Mouse (Mus musculus) ES-Bruce4 (cell line): ENCODE measurements around the gene Zfp592. TPM values are rescaled to one million over a fixed set of nuclear protein-coding genes. Genes with fewer than 3 reads are reported as not detected.

Experiments
- H3K27ac ChIP-seq: 2 replicates; pipeline ENCODE4 v1.5.1; 2012; ENCODE audit warnings: low read length, inconsistent platforms; ENCODE audit not compliant: insufficient read depth
- H3K27me3 ChIP-seq: 2 replicates; pipeline ENCODE4 v1.6.1; 2012; ENCODE audit warnings: mild to moderate bottlenecking, low read length, inconsistent platforms; ENCODE audit not compliant: control insufficient read depth, poor library complexity, insufficient read depth, severe bottlenecking
- H3K36me3 ChIP-seq: 2 replicates; pipeline ENCODE4 v1.6.1; 2012; ENCODE audit warnings: inconsistent platforms, mild to moderate bottlenecking, low read length, moderate library complexity; ENCODE audit not compliant: control insufficient read depth, poor library complexity, insufficient read depth, severe bottlenecking
- H3K4me1 ChIP-seq: one replicate; pipeline ENCODE4 v1.8.1; 2011; ENCODE audit warnings: low read length; ENCODE audit not compliant: control insufficient read depth, insufficient read depth
- H3K4me3 ChIP-seq: 2 replicates; pipeline ENCODE4 v1.5.1; 2011; ENCODE audit warnings: low read depth, mild to moderate bottlenecking, low read length
- H3K9ac ChIP-seq: 2 replicates; pipeline ENCODE4 v1.6.1; 2012; ENCODE audit warnings: low read depth, mild to moderate bottlenecking, inconsistent platforms; ENCODE audit not compliant: poor library complexity, severe bottlenecking
- H3K9me3 ChIP-seq: replicated peaks from 2 replicates; pipeline ENCODE4 v1.6.1; 2012; ENCODE audit warnings: mild to moderate bottlenecking, low read length, inconsistent platforms; ENCODE audit not compliant: control insufficient read depth, poor library complexity, insufficient read depth, severe bottlenecking
- CTCF ChIP-seq: IDR thresholded peaks from one replicate; pipeline ENCODE4 v1.8.1; 2011; ENCODE audit warnings: low read depth, low read length
- EP300 ChIP-seq: IDR thresholded peaks from 2 replicates; pipeline ENCODE4 v1.6.1; 2011; ENCODE audit warnings: low read depth, low read length; ENCODE audit not compliant: insufficient read depth
- POLR2A ChIP-seq: IDR thresholded peaks from one replicate; pipeline ENCODE4 v1.8.1; 2011; ENCODE audit warnings: low read length; ENCODE audit not compliant: insufficient read depth
- polyA plus RNA-seq: library from polyadenylated mRNA; stranded (reverse); fragments of >200 nt; gene quantifications from 2 replicates; pipeline ENCODE4 v1.2.4, GENCODE M21; 2011; ENCODE audit warnings: low read depth; ENCODE audit not compliant: missing spikeins, insufficient read depth, insufficient read length

The Zfp592 gene
- polyA plus RNA-seq, 1 experiment, result 16.8 TPM

GRCm38 (mm10) chr7:81078740-81079139, 85.3 kb downstream of the Zfp592 start:
- H3K36me3 ChIP-seq, result no peaks in the 10 kb centered on the region
- no peak overlapping the region for H3K4me3 ChIP-seq
- H3K27me3 ChIP-seq, result no peaks in the 10 kb centered on the region
- TF ChIP-seq POLR2A (no peak), CTCF (no peak), EP300 (no peak)
- no peaks in the 10 kb centered on the region for H3K9me3 ChIP-seq
- H3K27ac ChIP-seq, result no peak overlapping the region
- no peak overlapping the region for H3K9ac ChIP-seq
- peaks cover 3% of the 10 kb centered on the region for H3K4me1 ChIP-seq

GRCm38 (mm10) chr7:81093420-81093965, 100.0 kb downstream of the Zfp592 start:
- H3K4me3 ChIP-seq, result 0 out of 2 replicates have a peak overlapping the region, but pooled peaks have one; percentile 5
- no peaks in the 10 kb centered on the region for H3K36me3 ChIP-seq
- no peaks in the 10 kb centered on the region for H3K9me3 ChIP-seq
- H3K9ac ChIP-seq, result peak overlapping the region; percentile 10; the same call in 1 of the 2 replicates
- no peak for TF ChIP-seq CTCF
- TF ChIP-seq POLR2A, result no peak
- no peak overlapping the region for H3K27ac ChIP-seq
- no peaks in the 10 kb centered on the region for H3K27me3 ChIP-seq
- peaks cover 3% of the 10 kb centered on the region for H3K4me1 ChIP-seq

- Histone ChIP-seq H3K4me3 (peak overlapping the region; percentile 21; the same call in 1 of the 2 replicates), H3K27me3 (no peaks in the 10 kb centered on the region), H3K9ac (peak overlapping the region; percentile 10; the same call in 1 of the 2 replicates), H3K27ac (peak overlapping the region; percentile 66), H3K9me3 (no peaks in the 10 kb centered on the region), H3K36me3 (no peaks in the 10 kb centered on the region), H3K4me1 (peaks cover 5% of the 10 kb centered on the region)
- TF ChIP-seq EP300, result peak; percentile 89
- no peak for TF ChIP-seq CTCF
- TF ChIP-seq POLR2A, result no peak
Observed at GRCm38 (mm10) chr7:81094104-81094757, 100.8 kb downstream of the Zfp592 start.

Other genes starting within 250 kb of the Zfp592 start
- 215 and 222 TPM in 2 replicates for gene Iqgap1, start 167.7 kb upstream of the Zfp592 start, polyA plus RNA-seq
- 4.5 and 4.9 TPM in 2 replicates for gene Zscan2, start 132.8 kb upstream of the Zfp592 start, polyA plus RNA-seq
- 35.9 and 39.3 TPM in 2 replicates for gene Wdr73, start 92.4 kb upstream of the Zfp592 start, polyA plus RNA-seq
- gene Nmb, start 88.6 kb upstream of the Zfp592 start, polyA plus RNA-seq, result 5.2 and 6.0 TPM in 2 replicates
- 110 and 121 TPM in 2 replicates for gene Sec11a, start 45.9 kb upstream of the Zfp592 start, polyA plus RNA-seq
- 3.1 and 3.2 TPM in 2 replicates for gene Alpk3, start 63.9 kb downstream of the Zfp592 start, polyA plus RNA-seq
- gene Slc28a1, start 121.1 kb downstream of the Zfp592 start, polyA plus RNA-seq, result 4.5 and 4.7 TPM in 2 replicates
- 7.0 and 7.4 TPM in 2 replicates for gene Pde8a, start 219.9 kb downstream of the Zfp592 start, polyA plus RNA-seq